Mouse (Mus musculus) hematopoietic multipotent progenitor cell, adult 10-12 weeks (in vitro differentiated cells): ENCODE measurements around the gene Dnah17. TPM values are rescaled to one million over a fixed set of nuclear protein-coding genes. Genes with fewer than 3 reads are reported as not detected.

Experiments used
- polyA plus RNA-seq: library from polyadenylated mRNA; stranded (reverse); fragments of >175 nt; gene quantifications from 2 replicates; pipeline ENCODE4 v1.2.3, GENCODE M21; 2012; ENCODE audit warnings: low replicate concordance

Gene Dnah17
- polyA plus RNA-seq: 0.21 and 0.43 TPM in 2 replicates

DNA sequence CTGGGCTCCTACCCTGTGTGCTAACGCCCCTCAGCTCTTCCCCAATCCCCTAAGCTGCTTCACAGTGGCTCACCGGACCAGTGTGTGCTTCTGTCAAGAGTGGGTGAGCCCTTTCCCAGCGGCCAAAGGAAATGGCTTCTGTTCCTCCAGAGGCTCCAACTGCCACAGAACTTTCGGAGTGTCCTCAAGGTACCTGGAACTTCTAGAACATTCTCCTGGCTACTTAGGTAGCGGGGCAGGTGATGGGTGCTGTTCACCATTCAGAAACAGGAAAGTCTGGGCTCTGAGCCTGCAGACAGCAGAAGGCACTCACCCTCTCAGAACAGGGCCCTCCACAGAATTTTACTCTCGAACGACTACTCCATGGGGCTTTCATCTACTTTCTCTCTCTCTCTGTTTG lies at the start of gene Dnah17:
TSS of gene Dnah17 (minus strand) at position 101 of the 400 bp plus-strand sequence.

DNA sequence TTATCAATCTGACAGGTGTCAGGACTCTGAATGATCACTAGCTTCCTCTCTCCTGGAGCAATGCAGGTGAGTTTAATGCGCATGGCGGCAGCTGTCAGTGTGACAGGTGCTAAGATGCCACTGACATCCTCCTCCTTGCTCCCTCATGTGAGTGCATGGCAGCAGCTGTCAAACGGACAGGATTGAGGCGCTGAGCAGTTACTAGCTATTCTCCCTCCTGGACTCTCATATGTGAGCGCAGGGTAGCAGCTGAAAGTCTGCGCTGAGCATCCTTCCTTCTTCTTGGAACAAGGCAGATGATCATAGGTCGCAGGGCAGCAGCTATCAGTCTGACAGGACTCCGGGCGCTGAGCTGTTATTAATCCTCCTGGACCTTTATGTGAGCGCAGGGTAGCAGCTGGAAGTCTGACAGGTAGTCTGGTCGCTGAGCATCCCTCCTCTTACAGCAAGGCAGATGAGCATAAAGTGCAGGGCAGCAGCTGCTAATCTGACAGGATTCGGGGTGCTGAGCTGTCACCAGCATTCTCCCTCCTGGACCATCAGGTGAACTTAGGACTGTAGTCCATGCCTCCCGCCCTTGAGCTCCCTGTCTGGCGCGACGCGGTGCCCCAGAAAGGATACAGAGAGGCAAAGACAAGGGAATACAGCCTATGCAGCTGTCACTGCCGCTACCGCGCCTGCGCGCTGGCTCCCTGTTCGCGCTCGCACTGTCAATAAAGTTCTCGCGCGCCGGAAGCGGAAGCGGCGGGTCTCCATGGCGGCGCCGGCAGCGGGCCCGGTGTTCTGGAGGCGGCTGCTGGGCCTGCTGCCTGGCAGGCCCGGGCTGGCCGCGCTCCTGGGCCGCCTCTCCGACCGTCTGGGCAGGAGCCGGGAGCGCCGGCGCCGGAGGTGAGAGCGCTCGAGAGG lies 144.1 kb downstream of the Dnah17 start, which contains the start of gene Pgs1:
TSS of gene Pgs1 (plus strand) at position 167 of the 906 bp plus-strand sequence.

Other genes with a start within 250 kb of the Dnah17 start
- 51.9 and 122 TPM in 2 replicates for gene Socs3, start 160.6 kb downstream of the Dnah17 start, polyA plus RNA-seq
- gene Pgs1, start 144.3 kb downstream of the Dnah17 start, polyA plus RNA-seq: 30.4 and 63.1 TPM in 2 replicates
- gene Cyth1, start 118.0 kb upstream of the Dnah17 start, polyA plus RNA-seq: 80.6 and 83.8 TPM in 2 replicates
- gene Usp36, start 159.6 kb upstream of the Dnah17 start, polyA plus RNA-seq: 42.8 and 45.5 TPM in 2 replicates
- 1.0 TPM in 1 of 2 replicates, not detected in the other for gene Cep295nl, start 211.9 kb upstream of the Dnah17 start, polyA plus RNA-seq
- gene Timp2, start 225.1 kb upstream of the Dnah17 start, polyA plus RNA-seq: 17.7 and 32.9 TPM in 2 replicates